Mouse (Mus musculus): ENCODE data around the gene Boll. TPM values are rescaled to one million over a fixed set of nuclear protein-coding genes. Genes with fewer than 3 reads are reported as not detected.

Gene Boll
- polyA plus RNA-seq, 1 experiment = not detected

DNA sequence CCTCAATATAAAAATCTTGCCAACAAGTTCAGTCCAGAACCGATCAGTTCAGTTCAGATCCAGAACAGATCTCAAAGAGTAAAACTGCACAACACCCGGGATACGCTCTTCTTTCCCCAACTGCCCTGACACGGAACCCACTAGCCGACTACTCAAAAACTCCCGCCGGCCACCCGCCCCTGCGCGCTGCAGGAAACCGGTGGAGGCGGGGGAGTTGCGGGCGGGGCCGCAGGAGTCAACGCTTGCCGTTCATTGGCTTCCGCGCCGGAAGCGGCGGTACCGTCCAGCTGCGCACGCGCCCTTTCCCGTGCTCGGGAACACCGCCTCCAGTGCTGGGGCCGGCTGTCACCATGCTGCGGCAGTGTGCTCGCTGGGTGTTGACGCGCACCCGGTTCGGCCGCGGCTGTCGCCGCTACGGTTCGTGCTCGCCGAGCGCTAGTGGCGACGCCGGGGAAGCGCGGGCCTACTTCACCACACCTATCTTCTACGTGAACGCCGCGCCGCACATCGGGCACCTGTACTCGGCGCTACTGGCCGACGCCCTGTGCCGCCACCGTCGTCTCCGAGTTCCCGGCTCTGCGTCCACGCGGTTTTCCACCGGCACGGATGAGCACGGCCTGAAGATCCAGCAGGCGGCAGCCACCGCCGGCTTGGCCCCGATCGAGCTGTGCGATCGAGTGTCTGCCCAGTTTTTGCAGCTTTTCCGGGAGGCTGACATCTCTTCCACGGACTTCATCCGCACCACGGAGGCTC, 126.2 kb downstream of the Boll start, which contains the start of gene Mars2:
TSS of gene Mars2 (plus strand) at position 288 of the 753 bp plus-strand sequence.
- TF ChIP-seq CTCF (IDR thresholded peaks at IDR 0.05; ENCODE audit: borderline replicate concordance, extremely low read depth, insufficient read depth, insufficient read length) (0 out of 2 replicates have a peak, but pooled peaks have one; percentile 21), POLR2A (IDR thresholded peaks at IDR 0.05; ENCODE audit: borderline replicate concordance, extremely low read depth, insufficient read depth, insufficient read length, poor library complexity, severe bottlenecking) (peak; percentile 94)
- peak; percentile 98 for DNase-seq (ENCODE audit: low read depth)

DNA sequence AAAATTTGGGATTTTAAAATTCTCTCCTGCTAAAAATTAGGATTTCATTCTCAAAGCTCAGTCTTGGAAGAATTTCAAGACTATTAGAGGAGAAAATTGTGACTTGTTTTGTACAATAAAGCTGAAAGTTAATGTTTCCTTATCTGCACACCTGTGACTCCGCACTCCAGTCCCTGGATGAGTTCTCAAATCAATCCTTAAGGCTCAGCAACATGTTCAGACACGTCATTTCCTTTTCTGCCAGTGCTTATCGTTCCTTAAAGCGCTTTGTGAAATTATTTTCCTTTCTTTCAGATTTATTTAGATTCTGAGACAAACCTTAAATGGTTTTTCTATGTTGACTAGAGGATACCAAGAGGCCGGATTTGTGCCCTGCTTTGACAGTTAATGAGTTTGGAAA, 126.8 kb downstream of the Boll start:
- TF ChIP-seq CTCF (IDR thresholded peaks at IDR 0.05; ENCODE audit: borderline replicate concordance, extremely low read depth, insufficient read depth, insufficient read length) = no peak
- no peak for TF ChIP-seq POLR2A (IDR thresholded peaks at IDR 0.05; ENCODE audit: borderline replicate concordance, extremely low read depth, insufficient read depth, insufficient read length, poor library complexity, severe bottlenecking)
- DNase-seq (ENCODE audit: low read depth) = no peak

DNA sequence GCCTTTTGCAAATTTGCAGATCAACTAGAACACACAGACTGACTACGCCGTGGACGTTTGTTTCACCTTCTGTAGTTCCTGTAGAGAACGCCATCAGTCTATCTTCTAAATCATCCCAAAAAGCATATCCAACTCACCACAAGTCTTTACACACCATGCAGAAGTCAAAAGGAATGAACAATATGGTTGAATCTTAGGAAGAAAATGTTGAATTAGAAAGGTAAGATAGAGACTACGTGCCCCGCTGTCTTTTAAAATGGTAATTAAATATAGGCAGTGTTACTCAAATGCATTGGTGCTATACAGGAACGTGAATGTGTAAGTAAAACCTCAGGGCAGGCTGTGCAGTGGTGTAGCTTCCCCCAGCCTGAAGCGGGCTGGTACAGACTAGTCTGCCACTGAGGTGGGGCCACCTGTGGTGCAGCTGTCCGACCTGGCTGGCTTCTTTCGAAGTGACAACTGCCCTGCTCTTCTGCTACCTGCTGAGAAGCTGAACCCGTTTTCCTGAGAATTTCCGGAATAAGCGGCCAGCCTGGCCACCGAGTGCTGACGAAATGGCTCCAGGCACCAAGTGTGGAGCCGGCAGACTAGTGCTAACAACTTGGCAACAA, 128.3 kb downstream of the Boll start:
- DNase-seq (ENCODE audit: low read depth) = no peak
- TF ChIP-seq CTCF (IDR thresholded peaks at IDR 0.05; ENCODE audit: borderline replicate concordance, extremely low read depth, insufficient read depth, insufficient read length) = no peak
- TF ChIP-seq POLR2A (IDR thresholded peaks at IDR 0.05; ENCODE audit: borderline replicate concordance, extremely low read depth, insufficient read depth, insufficient read length, poor library complexity, severe bottlenecking) = no peak

DNA sequence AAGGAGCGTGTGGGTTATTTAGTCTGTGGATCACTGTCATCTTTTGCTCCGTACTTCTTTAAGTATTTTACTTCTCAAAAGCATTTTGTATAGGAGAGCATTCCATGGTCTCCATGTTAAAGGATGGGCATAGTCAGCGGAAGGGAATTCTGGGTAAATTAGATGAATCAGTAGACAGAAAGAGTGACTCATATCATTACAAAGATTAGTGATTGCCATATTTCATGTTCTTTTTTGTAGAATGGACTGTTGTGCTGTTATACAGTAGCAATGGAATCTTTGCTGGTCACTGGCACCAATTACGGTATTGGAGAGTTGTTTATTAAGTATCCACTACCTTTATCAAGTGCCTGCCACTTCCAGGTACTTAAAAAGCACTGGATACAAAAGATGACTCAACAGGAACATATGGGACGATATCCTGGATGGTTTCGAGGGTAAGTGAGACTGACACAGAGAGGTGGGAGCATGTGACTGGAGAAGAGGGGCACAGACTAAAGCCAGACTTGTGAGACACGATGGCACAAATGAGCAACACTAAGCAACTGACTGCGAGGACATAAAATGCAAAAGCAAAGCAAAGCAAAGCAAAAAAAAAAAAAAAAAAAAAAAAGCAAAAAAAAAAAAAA, 134.9 kb downstream of the Boll start:
- no peak for DNase-seq (ENCODE audit: low read depth)
- TF ChIP-seq POLR2A (IDR thresholded peaks at IDR 0.05; ENCODE audit: borderline replicate concordance, extremely low read depth, insufficient read depth, insufficient read length, poor library complexity, severe bottlenecking) = no peak
- no peak for TF ChIP-seq CTCF (IDR thresholded peaks at IDR 0.05; ENCODE audit: borderline replicate concordance, extremely low read depth, insufficient read depth, insufficient read length)

DNA sequence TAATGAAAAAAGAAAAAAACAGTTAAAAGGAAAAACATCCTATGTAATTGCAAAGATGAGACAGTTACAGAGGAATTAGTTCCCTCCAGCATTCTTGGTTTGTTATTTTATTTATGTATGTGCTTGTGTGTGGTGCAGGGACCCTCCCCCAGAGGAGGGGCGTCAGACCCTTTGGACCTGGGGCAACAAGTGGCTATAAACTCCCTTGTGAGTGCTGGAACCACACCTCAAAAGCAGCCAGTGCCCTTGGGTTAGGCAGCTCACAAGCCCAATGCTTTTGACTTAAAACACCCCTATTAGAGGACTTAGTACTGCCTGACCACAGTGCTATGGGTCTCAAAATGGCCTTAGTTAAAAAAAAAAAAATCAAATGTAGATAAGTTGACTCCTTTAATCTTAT, 135.9 kb downstream of the Boll start:
- TF ChIP-seq POLR2A (IDR thresholded peaks at IDR 0.05; ENCODE audit: borderline replicate concordance, extremely low read depth, insufficient read depth, insufficient read length, poor library complexity, severe bottlenecking) (no peak), CTCF (IDR thresholded peaks at IDR 0.05; ENCODE audit: borderline replicate concordance, extremely low read depth, insufficient read depth, insufficient read length) (no peak)
- DNase-seq (ENCODE audit: low read depth) = no peak

DNA sequence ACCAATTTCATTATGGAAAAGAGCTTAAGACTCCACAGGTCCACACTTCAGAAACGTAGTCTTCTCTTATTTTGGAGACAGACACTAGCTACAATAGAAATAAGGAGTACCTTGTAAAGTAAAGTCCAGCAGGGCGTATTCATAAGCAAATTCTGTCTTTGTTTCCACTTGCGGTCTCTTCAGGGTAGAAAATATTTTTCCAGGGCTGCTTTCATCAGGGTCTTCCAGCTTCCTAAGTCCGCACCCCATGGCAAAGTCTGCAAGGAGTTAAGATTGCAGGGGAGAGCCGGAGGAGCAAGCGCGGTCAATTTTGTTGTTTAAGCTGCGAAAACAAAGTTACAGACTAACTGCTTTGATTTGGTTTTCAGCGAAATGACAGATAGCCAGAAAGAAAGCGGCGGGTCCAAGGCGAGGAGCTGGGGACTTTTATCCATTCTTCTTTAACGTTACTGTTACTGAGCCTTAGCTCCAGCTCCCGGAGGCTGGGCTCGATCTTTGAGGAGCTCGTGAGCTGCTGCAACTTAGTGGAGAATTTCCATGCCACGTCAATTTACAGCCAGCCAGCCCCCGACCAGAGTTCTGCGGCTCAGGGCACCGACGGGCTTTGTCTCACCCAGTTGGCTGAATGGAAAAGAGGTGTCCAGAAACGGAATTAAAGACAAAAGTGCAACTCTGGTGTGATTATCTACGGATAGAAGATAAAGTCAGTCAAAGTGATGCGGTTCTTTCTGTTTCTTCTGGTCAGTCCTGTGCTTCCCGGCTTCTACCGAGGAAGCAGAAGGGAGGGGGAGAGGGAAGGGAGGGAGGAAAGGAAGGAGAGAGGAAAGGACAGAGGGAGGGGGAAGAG, 137.0 kb downstream of the Boll start, which contains the start of gene Rftn2:
TSS of gene Rftn2 (minus strand) at position 772 of the 847 bp plus-strand sequence.
- DNase-seq (ENCODE audit: low read depth) = peak; percentile 60
- TF ChIP-seq CTCF (IDR thresholded peaks at IDR 0.05; ENCODE audit: borderline replicate concordance, extremely low read depth, insufficient read depth, insufficient read length) (no peak), POLR2A (IDR thresholded peaks at IDR 0.05; ENCODE audit: borderline replicate concordance, extremely low read depth, insufficient read depth, insufficient read length, poor library complexity, severe bottlenecking) (no peak)

DNA sequence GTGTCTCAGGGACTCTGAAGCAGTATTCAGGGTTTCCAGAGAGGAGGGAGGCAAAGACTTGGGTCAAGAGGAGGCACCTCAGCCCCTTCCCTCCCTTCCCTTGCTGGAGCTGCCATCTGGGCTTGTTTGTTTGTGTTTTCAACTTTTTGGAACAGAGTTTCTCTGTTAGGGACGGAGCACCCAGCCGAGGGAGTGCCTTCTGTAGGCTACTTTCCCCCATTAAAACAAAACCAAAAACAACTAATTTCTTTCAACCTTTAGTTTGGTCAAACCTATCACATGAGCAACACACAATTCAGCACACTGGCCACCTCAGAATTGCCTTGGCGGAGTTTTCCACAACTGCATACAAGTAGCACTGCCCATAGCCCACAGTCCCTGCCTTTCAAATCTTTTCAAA, 137.9 kb downstream of the Boll start:
- peak; percentile 64 for DNase-seq (ENCODE audit: low read depth)

DNA sequence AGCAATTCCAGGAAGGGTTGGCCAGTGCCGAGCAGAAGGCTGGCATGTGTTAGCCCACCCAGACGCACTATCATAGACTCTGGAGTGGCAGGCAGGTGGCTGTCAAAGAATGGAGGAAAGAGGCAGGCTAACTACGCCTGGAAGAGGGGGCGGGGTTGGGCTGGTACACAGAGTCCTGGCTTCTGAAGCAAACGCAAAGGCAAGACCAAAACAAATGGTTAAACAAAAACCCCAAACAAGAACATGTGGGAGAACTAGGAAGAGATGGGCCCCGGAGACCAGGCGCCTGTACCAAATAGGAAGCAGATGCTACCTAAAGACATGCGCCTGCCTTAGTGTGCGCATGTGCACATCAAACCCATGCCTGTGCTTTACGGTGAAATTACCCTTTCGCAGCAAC, 139.2 kb downstream of the Boll start:
- DNase-seq (ENCODE audit: low read depth) = peak; percentile 82
- TF ChIP-seq CTCF (IDR thresholded peaks at IDR 0.05; ENCODE audit: borderline replicate concordance, extremely low read depth, insufficient read depth, insufficient read length) = no peak
- TF ChIP-seq POLR2A (IDR thresholded peaks at IDR 0.05; ENCODE audit: borderline replicate concordance, extremely low read depth, insufficient read depth, insufficient read length, poor library complexity, severe bottlenecking) = no peak

More for the DNA sequence above, 137.9 kb downstream of the Boll start:
- TF ChIP-seq POLR2A (IDR thresholded peaks at IDR 0.05; ENCODE audit: borderline replicate concordance, extremely low read depth, insufficient read depth, insufficient read length, poor library complexity, severe bottlenecking) (no peak), CTCF (IDR thresholded peaks at IDR 0.05; ENCODE audit: borderline replicate concordance, extremely low read depth, insufficient read depth, insufficient read length) (no peak)

DNA sequence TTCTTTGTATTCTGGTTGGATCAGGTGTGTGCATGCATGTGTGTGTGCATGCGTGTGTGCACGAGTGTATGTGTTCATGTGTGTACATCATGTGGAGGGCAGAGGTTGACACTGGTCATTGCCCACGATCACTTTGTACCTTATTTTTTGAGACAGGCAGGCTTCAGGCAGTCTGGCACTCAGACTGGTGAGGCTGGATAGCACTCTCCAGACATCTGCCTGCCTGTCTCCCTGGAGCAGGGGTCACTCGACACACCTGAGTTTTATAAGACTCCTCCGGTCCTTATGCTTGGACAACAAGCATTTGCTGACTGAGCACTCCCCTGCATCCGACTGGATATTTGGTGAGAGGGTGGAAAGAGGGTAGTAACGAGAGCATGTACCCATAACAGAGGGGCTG, 140.2 kb downstream of the Boll start:
- DNase-seq (ENCODE audit: low read depth) = no peak
- no peak for TF ChIP-seq POLR2A (IDR thresholded peaks at IDR 0.05; ENCODE audit: borderline replicate concordance, extremely low read depth, insufficient read depth, insufficient read length, poor library complexity, severe bottlenecking)
- TF ChIP-seq CTCF (IDR thresholded peaks at IDR 0.05; ENCODE audit: borderline replicate concordance, extremely low read depth, insufficient read depth, insufficient read length) = no peak

DNA sequence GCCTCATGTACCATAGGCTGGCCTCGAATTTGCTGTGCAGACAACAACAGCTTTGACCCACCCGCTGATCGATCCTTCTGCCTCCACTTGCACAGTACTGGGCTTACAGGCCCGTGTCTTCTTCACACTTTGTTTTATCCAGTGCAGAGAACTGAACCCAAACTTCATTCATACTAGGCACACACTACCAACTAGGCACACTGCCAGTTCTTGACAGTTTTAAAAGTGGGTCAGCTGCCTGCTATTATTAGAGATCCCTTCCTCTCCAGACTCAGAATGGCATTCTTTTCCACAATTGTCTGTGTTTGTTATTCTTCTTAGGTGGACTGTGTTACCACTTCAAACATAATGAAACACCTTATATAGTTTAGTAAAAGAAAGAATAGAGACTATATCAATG, 141.9 kb downstream of the Boll start:
- TF ChIP-seq CTCF (IDR thresholded peaks at IDR 0.05; ENCODE audit: borderline replicate concordance, extremely low read depth, insufficient read depth, insufficient read length) (no peak), POLR2A (IDR thresholded peaks at IDR 0.05; ENCODE audit: borderline replicate concordance, extremely low read depth, insufficient read depth, insufficient read length, poor library complexity, severe bottlenecking) (no peak)
- peak; percentile 60 for DNase-seq (ENCODE audit: low read depth)
